Mouse (Mus musculus) lung, adult 2 months (tissue): ENCODE data around the gene Arl16.

Experiments
- CTCF ChIP-seq: fragments of 200-500 bp; IDR thresholded peaks from 2 replicates; pipeline ENCODE4 v1.5.1; 2011; ENCODE audit warnings: mild to moderate bottlenecking, low read length, control low read depth; ENCODE audit not compliant: insufficient read depth
- POLR2A ChIP-seq: fragments of 200-500 bp; IDR thresholded peaks from 2 replicates; pipeline ENCODE4 v1.6.1; 2011; ENCODE audit warnings: low read depth, mild to moderate bottlenecking, control low read depth, low read length, borderline replicate concordance; ENCODE audit errors: extremely low read depth

DNA sequence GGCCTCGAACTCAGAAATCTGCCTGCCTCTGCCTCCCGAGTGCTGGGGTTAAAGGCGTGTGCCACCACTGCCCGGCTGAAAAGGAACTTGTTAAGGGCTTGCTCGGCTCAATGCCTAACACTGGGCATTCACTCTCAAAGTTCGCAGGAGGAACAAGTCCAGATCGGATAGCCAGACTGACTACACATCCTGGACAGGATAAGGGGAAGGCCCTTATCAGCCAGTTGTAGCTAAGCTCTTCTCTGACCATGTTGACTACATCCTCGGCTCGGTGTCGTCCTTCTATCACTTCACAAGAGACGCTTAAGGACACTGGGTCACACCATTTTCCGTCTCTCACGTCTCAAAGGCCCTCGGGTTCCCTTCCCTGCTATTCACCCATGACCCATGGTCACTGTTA is 10.0 kb downstream of the Arl16 start:
- TF ChIP-seq CTCF (no peak), POLR2A (no peak)
